Mouse (Mus musculus) CH12.LX (cell line): ENCODE data around the gene Thbs1. TPM values are rescaled to one million over a fixed set of nuclear protein-coding genes. Genes with fewer than 3 reads are reported as not detected.

ENCODE experiments used
- DNase-seq: peaks from one replicate; pipeline ENCODE4 v3.0.0-alpha.2; 2013; ENCODE audit errors: extremely low read depth
- H3K27ac ChIP-seq: 2 replicates; pipeline ENCODE4 v1.5.1; 2012; ENCODE audit warnings: low read depth, mild to moderate bottlenecking, control low read depth, moderate library complexity; ENCODE audit not compliant: insufficient read depth
- H3K27me3 ChIP-seq: replicated peaks from 2 replicates; pipeline ENCODE3; 2012; ENCODE audit warnings: inconsistent platforms
- H3K36me3 ChIP-seq, 2 experiments: replicated peaks in 1 of 2; 2 replicates each; pipeline versions ENCODE3 to v1.6.1; 2012; ENCODE audit warnings: inconsistent platforms in 1 of 2, low read length in 1 of 2, mild to moderate bottlenecking in 1 of 2, mixed read lengths in 1 of 2, moderate library complexity in 1 of 2; ENCODE audit not compliant: control insufficient read depth in 1 of 2, insufficient read depth in 1 of 2
- H3K4me1 ChIP-seq, 2 experiments: 2 replicates each; pipeline ENCODE4 v1.6.1; 2012; ENCODE audit warnings: inconsistent platforms in 1 of 2, moderate library complexity in 1 of 2; ENCODE audit not compliant: insufficient read depth in 2 of 2, control insufficient read depth in 1 of 2
- H3K4me2 ChIP-seq: 2 replicates; pipeline ENCODE4 v1.6.1; 2012; ENCODE audit warnings: low read depth, mild to moderate bottlenecking, control low read depth; ENCODE audit not compliant: poor library complexity, insufficient read depth, severe bottlenecking
- H3K4me3 ChIP-seq, 3 experiments: fragments of 150-350 bp in 1 of 3; sonication (generic) in 1 of 3; replicated peaks in 1 of 3; 2 replicates each; pipeline versions ENCODE3 to v1.5.1; 2011 to 2012; ENCODE audit warnings: low read depth in 2 of 3, low read length in 2 of 3, mild to moderate bottlenecking in 2 of 3, moderate library complexity in 2 of 3, control low read depth in 1 of 3, improper control_type of control experiment in 1 of 3, inconsistent platforms in 1 of 3, mixed read lengths in 1 of 3; ENCODE audit not compliant: poor library complexity in 1 of 3
- H3K79me2 ChIP-seq: replicated peaks from 2 replicates; pipeline ENCODE4 v1.6.1; 2012; ENCODE audit warnings: mild to moderate bottlenecking, moderate library complexity; ENCODE audit not compliant: control insufficient read depth, poor library complexity, insufficient read depth, severe bottlenecking; ENCODE audit errors: extremely low read depth
- H3K9ac ChIP-seq: 2 replicates; pipeline ENCODE4 v1.6.1; 2012; ENCODE audit warnings: low read depth, mild to moderate bottlenecking, control low read depth, moderate library complexity; ENCODE audit not compliant: insufficient read depth
- H3K9me3 ChIP-seq: replicated peaks from 2 replicates; pipeline ENCODE3; 2012; ENCODE audit warnings: low read length, inconsistent platforms, mixed read lengths
- BHLHE40 ChIP-seq: IDR thresholded peaks from 2 replicates; pipeline ENCODE4 v1.6.1; 2011; ENCODE audit warnings: mild to moderate bottlenecking, low read depth, low read length, improper control_type of control experiment
- CHD1 ChIP-seq: IDR thresholded peaks from 2 replicates; pipeline ENCODE4 v1.6.1; 2012; ENCODE audit warnings: low read depth, low read length, improper control_type of control experiment, inconsistent platforms
- CHD2 ChIP-seq: IDR thresholded peaks from 2 replicates; pipeline ENCODE4 v1.6.1; 2011; ENCODE audit warnings: low read length, improper control_type of control experiment
- CTCF ChIP-seq, 2 experiments: IDR thresholded peaks in 1 of 2; conservative IDR thresholded peaks in 1 of 2; 2 replicates each; pipeline ENCODE4 v1.5.1; 2011 to 2012; ENCODE audit warnings: low read depth in 2 of 2, low read length in 2 of 2, improper control_type of control experiment in 1 of 2, inconsistent platforms in 1 of 2, mild to moderate bottlenecking in 1 of 2, moderate library complexity in 1 of 2
- E2F4 ChIP-seq: IDR thresholded peaks from 2 replicates; pipeline ENCODE4 v1.6.1; 2011; ENCODE audit warnings: low read depth, low read length, improper control_type of control experiment; ENCODE audit not compliant: insufficient replicate concordance
- ELF1 ChIP-seq: IDR thresholded peaks from 2 replicates; pipeline ENCODE4 v1.6.1; 2014; ENCODE audit warnings: low read depth, mild to moderate bottlenecking, inconsistent platforms, low read length, improper control_type of control experiment
- EP300 ChIP-seq: IDR thresholded peaks from 2 replicates; pipeline ENCODE4 v1.6.1; 2011; ENCODE audit warnings: low read length, improper control_type of control experiment
- ETS1 ChIP-seq: conservative IDR thresholded peaks from 2 replicates; pipeline ENCODE4 v1.6.1; 2012; ENCODE audit warnings: low read depth, mild to moderate bottlenecking, inconsistent platforms, low read length, improper control_type of control experiment, moderate library complexity
- GABPA ChIP-seq: IDR thresholded peaks from 2 replicates; pipeline ENCODE4 v1.6.1; 2012; ENCODE audit warnings: low read depth, low read length, improper control_type of control experiment, inconsistent platforms; ENCODE audit not compliant: insufficient replicate concordance
- HCFC1 ChIP-seq: IDR thresholded peaks from 2 replicates; pipeline ENCODE4 v1.6.1; 2012; ENCODE audit warnings: low read depth, mild to moderate bottlenecking, inconsistent platforms, low read length, improper control_type of control experiment
- IRF4 ChIP-seq: IDR thresholded peaks from 2 replicates; pipeline ENCODE4 v1.6.1; 2014; ENCODE audit warnings: low read depth, mild to moderate bottlenecking, inconsistent platforms, low read length, improper control_type of control experiment
- JUN ChIP-seq: IDR thresholded peaks from 2 replicates; pipeline ENCODE4 v1.6.1; 2011; ENCODE audit warnings: low read depth, mild to moderate bottlenecking, low read length, improper control_type of control experiment, moderate library complexity; ENCODE audit not compliant: insufficient read depth
- JUND ChIP-seq: conservative IDR thresholded peaks from 2 replicates; pipeline ENCODE4 v1.6.1; 2011; ENCODE audit warnings: low read depth, low read length, improper control_type of control experiment
- MEF2A ChIP-seq: IDR thresholded peaks from 2 replicates; pipeline ENCODE4 v1.6.1; 2014; ENCODE audit warnings: low read depth, mild to moderate bottlenecking, inconsistent platforms, low read length, improper control_type of control experiment, borderline replicate concordance
- MXI1 ChIP-seq: IDR thresholded peaks from 2 replicates; pipeline ENCODE4 v1.6.1; 2011; ENCODE audit warnings: mild to moderate bottlenecking, low read depth, low read length, improper control_type of control experiment
- MYC ChIP-seq: IDR thresholded peaks from 2 replicates; pipeline ENCODE4 v1.6.1; 2011; ENCODE audit warnings: low read depth, mild to moderate bottlenecking, improper control_type of control experiment, low read length
- NELFE ChIP-seq: IDR thresholded peaks from 2 replicates; pipeline ENCODE4 v1.6.1; 2011; ENCODE audit warnings: low read depth, low read length, improper control_type of control experiment
- PAX5 ChIP-seq: IDR thresholded peaks from 2 replicates; pipeline ENCODE4 v1.6.1; 2012; ENCODE audit warnings: low read length, inconsistent platforms, mixed read lengths
- POLR2AphosphoS2 ChIP-seq: IDR thresholded peaks from 2 replicates; pipeline ENCODE4 v1.6.1; 2011; ENCODE audit warnings: low read depth, low read length, improper control_type of control experiment
- RAD21 ChIP-seq: IDR thresholded peaks from 2 replicates; pipeline ENCODE4 v1.6.1; 2011; ENCODE audit warnings: low read depth, mild to moderate bottlenecking, low read length, improper control_type of control experiment, moderate library complexity
- RCOR1 ChIP-seq: conservative IDR thresholded peaks from 2 replicates; pipeline ENCODE4 v1.6.1; 2012; ENCODE audit warnings: low read depth, mild to moderate bottlenecking, inconsistent platforms, low read length, improper control_type of control experiment
- SIN3A ChIP-seq: IDR thresholded peaks from 2 replicates; pipeline ENCODE4 v1.6.1; 2012; ENCODE audit warnings: low read length, improper control_type of control experiment, inconsistent platforms
- SMC3 ChIP-seq: IDR thresholded peaks from 2 replicates; pipeline ENCODE4 v1.6.1; 2011; ENCODE audit warnings: low read depth, low read length, improper control_type of control experiment
- TBP ChIP-seq: conservative IDR thresholded peaks from 2 replicates; pipeline ENCODE4 v1.6.1; 2011; ENCODE audit warnings: low read depth, low read length, improper control_type of control experiment
- TCF12 ChIP-seq: IDR thresholded peaks from 2 replicates; pipeline ENCODE4 v1.6.1; 2014; ENCODE audit warnings: low read depth, mild to moderate bottlenecking, inconsistent platforms, low read length, improper control_type of control experiment
- USF2 ChIP-seq: conservative IDR thresholded peaks from 2 replicates; pipeline ENCODE4 v1.6.1; 2011; ENCODE audit warnings: low read depth, low read length, improper control_type of control experiment
- ZMIZ1 ChIP-seq: IDR thresholded peaks from 2 replicates; pipeline ENCODE4 v1.6.1; 2012; ENCODE audit warnings: low read depth, mild to moderate bottlenecking, inconsistent platforms, low read length, improper control_type of control experiment
- ZNF384 ChIP-seq: IDR thresholded peaks from 2 replicates; pipeline ENCODE4 v1.6.1; 2012; ENCODE audit warnings: low read depth, low read length, improper control_type of control experiment, inconsistent platforms
- dilution Hi-C: fragments of 300-500 bp; cut with MboI; formaldehyde crosslinking; loops from 2 replicates; pipeline ENCODE4 v1.14.3; 2020; ENCODE audit warnings: low sequenced_read_pairs; ENCODE audit not compliant: extremely low pct_unique_long_range_greater_than_20kb, extremely low pct_ligation_motif_present
- in situ Hi-C: fragments of 300-500 bp; cut with MboI; formaldehyde crosslinking; loops from 3 replicates; pipeline ENCODE4 v1.14.3; 2019; ENCODE audit warnings: low sequenced_read_pairs, low pct_ligation_motif_present, low pct_unique_long_range_greater_than_20kb, mixed read lengths
- polyA plus RNA-seq: library from polyadenylated mRNA; unstranded; fragments of >175 nt; gene quantifications from 2 replicates; pipeline ENCODE4 v1.2.1, GENCODE M21; 2012; ENCODE audit warnings: low read depth; ENCODE audit not compliant: insufficient read length
- total RNA-seq, 2 experiments: library from RNA; depleted of rRNA; stranded (reverse); fragments of 300-350 nt in 1 of 2; fragments of >200 nt in 1 of 2; gene quantifications; 2 replicates each; pipeline ENCODE4 v1.2.3; 2012 to 2014

The Thbs1 gene
- total and polyA plus RNA-seq, 3 experiments = 0.03 TPM; not detected in 2

- no peaks in the 10 kb centered on the region for H3K36me3 ChIP-seq
- H3K9ac ChIP-seq = no peak overlapping the region
- DNase-seq = peak; percentile 20
- in situ Hi-C loops (loop anchor here (25.0 kb wide), 1 partner anchor 577 kb away; no protein-coding TSS in a partner anchor), dilution Hi-C loops (no loop called here)
- no peak for TF ChIP-seq ZMIZ1
- no peak for TF ChIP-seq RCOR1
- no peak for TF ChIP-seq ELF1
- peak; percentile 27 for TF ChIP-seq RAD21
- TF ChIP-seq PAX5 = no peak
- no peak for TF ChIP-seq JUN
- TF ChIP-seq USF2 = no peak
- TF ChIP-seq SMC3 = peak; percentile 28
- TF ChIP-seq MEF2A = no peak
- TF ChIP-seq CHD2 = peak; percentile 60; the same call in 1 of the 2 replicates
- TF ChIP-seq ETS1 = no peak
- TF ChIP-seq EP300 = no peak
- TF ChIP-seq CTCF (conservative IDR thresholded peaks at IDR 0.05 in 1 of 2, IDR thresholded peaks at IDR 0.05 in 1 of 2; ENCODE audit: low read depth in 2 of 2, low read length in 2 of 2) = peak in 1 of 2 experiments; percentile 47; a peak in 2 of 4 replicates
- H3K27me3 ChIP-seq = no peaks in the 10 kb centered on the region
- H3K4me2 ChIP-seq = no peak overlapping the region
- H3K79me2 ChIP-seq = no peaks in the 10 kb centered on the region
- no peaks in the 10 kb centered on the region for H3K4me1 ChIP-seq
- H3K4me3 ChIP-seq = no peak overlapping the region
- no peaks in the 10 kb centered on the region for H3K9me3 ChIP-seq
- no peak overlapping the region for H3K27ac ChIP-seq
Measured at GRCm38 (mm10) chr2:118113808-118114524, 2.3 kb downstream of the Thbs1 start.

GRCm38 (mm10) chr2:118114671-118115070 is 3.0 kb downstream of the Thbs1 start:
- H3K36me3 ChIP-seq = no peaks in the 10 kb centered on the region
- TF ChIP-seq TBP = no peak
- no peak for TF ChIP-seq ZNF384
- no peak for TF ChIP-seq HCFC1
- TF ChIP-seq CHD2 = no peak
- no peak for TF ChIP-seq ZMIZ1
- TF ChIP-seq USF2 = no peak
- TF ChIP-seq TCF12 = no peak
- TF ChIP-seq SIN3A = no peak
- no peak for TF ChIP-seq NELFE
- no peak for TF ChIP-seq GABPA
- no peak for TF ChIP-seq MYC
- no peak for TF ChIP-seq POLR2AphosphoS2
- no peak for TF ChIP-seq CTCF (conservative IDR thresholded peaks at IDR 0.05 in 1 of 2, IDR thresholded peaks at IDR 0.05 in 1 of 2; ENCODE audit: low read depth in 2 of 2, low read length in 2 of 2)
- TF ChIP-seq IRF4 = no peak
- no peak for TF ChIP-seq E2F4
- no peak for TF ChIP-seq JUND
- TF ChIP-seq BHLHE40 = no peak
- TF ChIP-seq CHD1 = no peak
- no peak for TF ChIP-seq MXI1
- TF ChIP-seq, all 38 proteins: peak for 0
- no peaks in the 10 kb centered on the region for H3K4me1 ChIP-seq

More at GRCm38 (mm10) chr2:118114671-118115070, 3.0 kb downstream of the Thbs1 start:
- Histone ChIP-seq H3K9ac (no peak overlapping the region), H3K79me2 (no peaks in the 10 kb centered on the region), H3K4me3 (no peak overlapping the region), H3K27me3 (no peaks in the 10 kb centered on the region), H3K9me3 (peaks cover under 1% of the 10 kb centered on the region), H3K4me2 (no peak overlapping the region), H3K27ac (no peak overlapping the region)
- no peak for DNase-seq
- dilution Hi-C loops (no loop called here), in situ Hi-C loops (loop anchor here (25.0 kb wide), 1 partner anchor 577 kb away; no protein-coding TSS in a partner anchor)
